Mouse (Mus musculus): ENCODE data around the gene Ip6k3. TPM values are rescaled to one million over a fixed set of nuclear protein-coding genes. Genes with fewer than 3 reads are reported as not detected.

Gene Ip6k3
- polyA plus RNA-seq, 1 experiment from 2014 or later = 0.44 TPM

- no peak for ATAC-seq (ENCODE audit: insufficient number of reproducible peaks, low FRiP score, low TSS enrichment, low read depth)
These were observed 28.6 kb upstream of the Ip6k3 start for GRCm38 (mm10) chr17:27196206-27196605.

GRCm38 (mm10) chr17:27194258-27195185 lies 26.9 kb upstream of the Ip6k3 start:
- H3K36me3 ChIP-seq = peaks cover 97% of the 10 kb centered on the region
- H3K9me3 ChIP-seq = no peaks in the 10 kb centered on the region
- no peak overlapping the region for H3K4me2 ChIP-seq
- no peak overlapping the region for H3K9ac ChIP-seq
- H3K4me1 ChIP-seq = peaks cover 15% of the 10 kb centered on the region; the same call in 1 of the 2 replicates
- ATAC-seq (ENCODE audit: insufficient number of reproducible peaks, low FRiP score, low TSS enrichment, low read depth) = no peak
- no peak overlapping the region for H3K27ac ChIP-seq
- WGBS = 69% methylated on average over 20 of the region's 20 CpGs
- H3K4me3 ChIP-seq = no peak overlapping the region
- no peaks in the 10 kb centered on the region for H3K27me3 ChIP-seq

More at GRCm38 (mm10) chr17:27196206-27196605, 28.6 kb upstream of the Ip6k3 start:
- H3K9ac ChIP-seq = no peak overlapping the region
- 38% methylated on average over 9 of the region's 9 CpGs for WGBS
- H3K4me2 ChIP-seq = no peak overlapping the region
- H3K4me1 ChIP-seq = peaks cover 22% of the 10 kb centered on the region
- no peak overlapping the region for H3K27ac ChIP-seq
- no peak overlapping the region for H3K4me3 ChIP-seq
- H3K36me3 ChIP-seq = peaks cover 94% of the 10 kb centered on the region
- H3K27me3 ChIP-seq = no peaks in the 10 kb centered on the region
- no peaks in the 10 kb centered on the region for H3K9me3 ChIP-seq

- 73% methylated on average over 5 of the region's 5 CpGs for WGBS
These were observed 24.2 kb upstream of the Ip6k3 start for GRCm38 (mm10) chr17:27191804-27192203.

GRCm38 (mm10) chr17:27191189-27191588 lies 23.6 kb upstream of the Ip6k3 start:
- no peak overlapping the region for H3K9ac ChIP-seq
- H3K27me3 ChIP-seq = no peaks in the 10 kb centered on the region
- ATAC-seq (ENCODE audit: insufficient number of reproducible peaks, low FRiP score, low TSS enrichment, low read depth) = no peak
- no peak overlapping the region for H3K4me2 ChIP-seq
- H3K4me1 ChIP-seq = 0 out of 2 replicates have a peak, but pooled peaks cover 12% of the 10 kb centered on the region
- no peak overlapping the region for H3K27ac ChIP-seq
- no peaks in the 10 kb centered on the region for H3K9me3 ChIP-seq
- H3K4me3 ChIP-seq = no peak overlapping the region
- WGBS = 81% methylated on average over 6 of the region's 6 CpGs
- peaks cover 69% of the 10 kb centered on the region for H3K36me3 ChIP-seq

More at GRCm38 (mm10) chr17:27191804-27192203, 24.2 kb upstream of the Ip6k3 start:
- H3K9ac ChIP-seq = no peak overlapping the region
- no peak overlapping the region for H3K4me2 ChIP-seq
- ATAC-seq (ENCODE audit: insufficient number of reproducible peaks, low FRiP score, low TSS enrichment, low read depth) = no peak
- peaks cover 13% of the 10 kb centered on the region; the same call in 1 of the 2 replicates for H3K4me1 ChIP-seq
- H3K27ac ChIP-seq = no peak overlapping the region
- no peaks in the 10 kb centered on the region for H3K9me3 ChIP-seq
- H3K36me3 ChIP-seq = peaks cover 75% of the 10 kb centered on the region
- H3K27me3 ChIP-seq = no peaks in the 10 kb centered on the region
- no peak overlapping the region for H3K4me3 ChIP-seq

- Histone ChIP-seq H3K9ac (no peak overlapping the region), H3K4me1 (0 out of 2 replicates have a peak, but pooled peaks cover 9% of the 10 kb centered on the region), H3K9me3 (no peaks in the 10 kb centered on the region), H3K27me3 (no peaks in the 10 kb centered on the region), H3K4me3 (no peak overlapping the region), H3K4me2 (no peak overlapping the region), H3K27ac (no peak overlapping the region), H3K36me3 (peaks cover 54% of the 10 kb centered on the region)
- ATAC-seq (ENCODE audit: insufficient number of reproducible peaks, low FRiP score, low TSS enrichment, low read depth) = peak; percentile 33; the same call in 1 of the 2 replicates
- 28% methylated on average over 10 of the region's 10 CpGs for WGBS
These were observed 22.1 kb upstream of the Ip6k3 start for GRCm38 (mm10) chr17:27189640-27190216.

- Histone ChIP-seq H3K27me3 (no peaks in the 10 kb centered on the region), H3K27ac (no peak overlapping the region), H3K4me1 (0 out of 2 replicates have a peak, but pooled peaks cover 6% of the 10 kb centered on the region), H3K4me2 (no peak overlapping the region), H3K9me3 (no peaks in the 10 kb centered on the region), H3K9ac (no peak overlapping the region), H3K4me3 (no peak overlapping the region), H3K36me3 (peaks cover 46% of the 10 kb centered on the region)
- no peak for ATAC-seq (ENCODE audit: insufficient number of reproducible peaks, low FRiP score, low TSS enrichment, low read depth)
- WGBS = 76% methylated on average over 9 of the region's 9 CpGs
These were observed 21.3 kb upstream of the Ip6k3 start for GRCm38 (mm10) chr17:27188883-27189282.

- Histone ChIP-seq H3K4me2 (no peak overlapping the region), H3K9ac (no peak overlapping the region), H3K27ac (no peak overlapping the region), H3K9me3 (no peaks in the 10 kb centered on the region), H3K4me1 (0 out of 2 replicates have a peak, but pooled peaks cover 10% of the 10 kb centered on the region), H3K36me3 (peaks cover 28% of the 10 kb centered on the region), H3K4me3 (no peak overlapping the region), H3K27me3 (no peaks in the 10 kb centered on the region)
- 62% methylated on average over 5 of the region's 5 CpGs for WGBS
- ATAC-seq (ENCODE audit: insufficient number of reproducible peaks, low FRiP score, low TSS enrichment, low read depth) = no peak
These were observed 19.5 kb upstream of the Ip6k3 start for GRCm38 (mm10) chr17:27187059-27187458.

GRCm38 (mm10) chr17:27186068-27186467 lies 18.5 kb upstream of the Ip6k3 start:
- no peak overlapping the region for H3K9ac ChIP-seq
- WGBS = 83% methylated on average over 3 of the region's 3 CpGs
- no peak overlapping the region for H3K4me2 ChIP-seq
- H3K36me3 ChIP-seq = peaks cover 18% of the 10 kb centered on the region
- H3K27ac ChIP-seq = no peak overlapping the region
- H3K9me3 ChIP-seq = no peaks in the 10 kb centered on the region
- ATAC-seq (ENCODE audit: insufficient number of reproducible peaks, low FRiP score, low TSS enrichment, low read depth) = no peak
- H3K4me3 ChIP-seq = no peak overlapping the region
- 0 out of 2 replicates have a peak, but pooled peaks cover 12% of the 10 kb centered on the region for H3K4me1 ChIP-seq
- no peaks in the 10 kb centered on the region for H3K27me3 ChIP-seq

- Histone ChIP-seq H3K27me3 (no peaks in the 10 kb centered on the region), H3K4me3 (no peak overlapping the region), H3K4me1 (peaks cover 16% of the 10 kb centered on the region), H3K36me3 (no peaks in the 10 kb centered on the region; the same call in 1 of the 2 replicates), H3K9ac (no peak overlapping the region), H3K27ac (no peak overlapping the region), H3K9me3 (no peaks in the 10 kb centered on the region), H3K4me2 (no peak overlapping the region)
- no peak for ATAC-seq (ENCODE audit: insufficient number of reproducible peaks, low FRiP score, low TSS enrichment, low read depth)
- WGBS = 82% methylated on average over 12 of the region's 12 CpGs
These were observed 16.2 kb upstream of the Ip6k3 start for GRCm38 (mm10) chr17:27183667-27184292.

GRCm38 (mm10) chr17:27182401-27182800 lies 14.8 kb upstream of the Ip6k3 start:
- ATAC-seq (ENCODE audit: insufficient number of reproducible peaks, low FRiP score, low TSS enrichment, low read depth) = no peak
- no peak overlapping the region for H3K4me3 ChIP-seq
- H3K36me3 ChIP-seq = no peaks in the 10 kb centered on the region
- no peaks in the 10 kb centered on the region for H3K27me3 ChIP-seq
- WGBS = 67% methylated on average over 5 of the region's 5 CpGs
- H3K4me2 ChIP-seq = no peak overlapping the region
- no peaks in the 10 kb centered on the region for H3K9me3 ChIP-seq
- H3K9ac ChIP-seq = no peak overlapping the region
- peaks cover 16% of the 10 kb centered on the region for H3K4me1 ChIP-seq
- no peak overlapping the region for H3K27ac ChIP-seq

GRCm38 (mm10) chr17:27181666-27182065 lies 14.1 kb upstream of the Ip6k3 start:
- no peaks in the 10 kb centered on the region for H3K27me3 ChIP-seq
- no peak overlapping the region for H3K4me2 ChIP-seq
- WGBS = 35% methylated on average over 3 of the region's 3 CpGs
- ATAC-seq (ENCODE audit: insufficient number of reproducible peaks, low FRiP score, low TSS enrichment, low read depth) = no peak
- no peak overlapping the region for H3K4me3 ChIP-seq
- no peak overlapping the region for H3K27ac ChIP-seq
- peaks cover 16% of the 10 kb centered on the region for H3K4me1 ChIP-seq
- H3K36me3 ChIP-seq = no peaks in the 10 kb centered on the region
- H3K9me3 ChIP-seq = no peaks in the 10 kb centered on the region
- H3K9ac ChIP-seq = no peak overlapping the region

Measured in limb, embryonic 15.5 days (tissue).